8 mouse cellular contexts compared by ENCODE assay signal in the genomic region with DNA sequence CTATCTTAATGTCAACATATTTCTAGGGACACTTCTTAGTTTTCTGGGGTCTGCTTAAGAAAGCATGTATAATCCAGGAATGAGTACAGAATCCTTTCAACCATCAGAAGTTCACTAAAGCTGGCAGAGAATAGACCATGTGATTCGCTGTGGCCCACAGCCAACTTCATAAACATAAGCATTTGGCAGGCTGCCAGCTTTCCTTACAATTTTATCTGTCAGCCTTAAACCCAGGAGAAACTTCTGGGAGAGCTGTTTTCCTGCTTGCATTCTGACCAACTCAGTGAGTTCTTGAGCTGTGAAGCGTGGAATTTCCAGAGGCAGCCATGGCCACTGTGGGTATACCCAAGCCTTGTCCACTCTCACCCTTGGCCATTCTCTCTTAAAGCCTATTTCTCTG.
DNase-seq lines count a peak whose midpoint lies in the region; ATAC-seq and TF ChIP-seq lines count a peak whose summit lies in the region.

No protein-coding gene starts in this region.

- 0 out of 2 replicates have a peak, but pooled peaks cover 4% of the 10 kb centered on the region for H3K9me3 ChIP-seq in hindbrain, embryonic 13.5 days
- H3K9me3 ChIP-seq in hindbrain, embryonic 10.5 days, result no peaks in the 10 kb centered on the region
- no peaks in the 10 kb centered on the region for H3K9me3 ChIP-seq in liver, embryonic 11.5 days (ENCODE audit: control insufficient read depth, low read length)

- 77% methylated on average over 2 of the region's 2 CpGs for WGBS in hindbrain, embryonic 13.5 days
- WGBS in hindbrain, embryonic 10.5 days, result 81% methylated on average over 2 of the region's 2 CpGs
- 27% methylated on average over 2 of the region's 2 CpGs for WGBS in kidney, adult 2 months
- 60% methylated on average over 2 of the region's 2 CpGs for WGBS in liver, embryonic 11.5 days

- no peak for TF ChIP-seq CTCF in kidney, adult 2 months (conservative IDR thresholded peaks at IDR 0.05; ENCODE audit: insufficient read depth, insufficient read length, low read depth, low read length)

- H3K4me3 ChIP-seq in hindbrain, embryonic 13.5 days, result no peak overlapping the region
- H3K4me3 ChIP-seq in hindbrain, embryonic 10.5 days, result no peak overlapping the region
- no peak overlapping the region for H3K4me3 ChIP-seq in kidney, adult 2 months (ENCODE audit: insufficient read depth, low read depth, low read length)
- H3K4me3 ChIP-seq in liver, embryonic 11.5 days (ENCODE audit: low read depth, low read length), result no peak overlapping the region

- no peak for DNase-seq in hindbrain, embryonic 10.5 days (ENCODE audit: low spot score)
- peak; percentile 20 to 53 for DNase-seq in frontal cortex, postnatal 10 days (ENCODE audit: low spot score in 2 of 2)
- DNase-seq in kidney, adult 2 months, result peak; percentile 67
- DNase-seq in liver, embryonic 11.5 days (ENCODE audit: low spot score), result no peak
- peak; percentile 14 for DNase-seq in retina, postnatal 7 days (ENCODE audit: low read depth, low spot score)
- no peak for DNase-seq in MN1 (ENCODE audit: low spot score)
- no peak for DNase-seq in adrenal gland, adult 8-10 months

- H3K36me3 ChIP-seq in hindbrain, embryonic 13.5 days, result no peaks in the 10 kb centered on the region
- H3K36me3 ChIP-seq in hindbrain, embryonic 10.5 days, result no peaks in the 10 kb centered on the region
- H3K36me3 ChIP-seq in kidney, adult 2 months (ENCODE audit: control insufficient read depth, insufficient read depth, low read length), result no peaks in the 10 kb centered on the region
- no peaks in the 10 kb centered on the region for H3K36me3 ChIP-seq in liver, embryonic 11.5 days (ENCODE audit: control insufficient read depth, insufficient read depth, low read length)

- no peak overlapping the region for H3K4me2 ChIP-seq in hindbrain, embryonic 13.5 days
- H3K4me2 ChIP-seq in liver, embryonic 11.5 days, result no peak overlapping the region

- no peaks in the 10 kb centered on the region for H3K27me3 ChIP-seq in hindbrain, embryonic 13.5 days
- H3K27me3 ChIP-seq in hindbrain, embryonic 10.5 days (ENCODE audit: insufficient read depth, poor library complexity, severe bottlenecking), result no peaks in the 10 kb centered on the region
- no peaks in the 10 kb centered on the region for H3K27me3 ChIP-seq in kidney, adult 2 months (replicated peaks; ENCODE audit: control insufficient read depth, insufficient read depth, low read length)
- H3K27me3 ChIP-seq in liver, embryonic 11.5 days (replicated peaks; ENCODE audit: control insufficient read depth, insufficient read depth, low read length), result no peaks in the 10 kb centered on the region

- TF ChIP-seq POLR2A in kidney, adult 2 months (IDR thresholded peaks at IDR 0.05; ENCODE audit: low read depth, low read length), result no peak

- H3K27ac ChIP-seq in hindbrain, embryonic 13.5 days, result no peak overlapping the region
- H3K27ac ChIP-seq in hindbrain, embryonic 10.5 days, result no peak overlapping the region
- H3K27ac ChIP-seq in kidney, adult 2 months (ENCODE audit: insufficient read depth, low read depth, low read length), result no peak overlapping the region
- H3K27ac ChIP-seq in liver, embryonic 11.5 days (ENCODE audit: low read depth, low read length), result no peak overlapping the region

- peak; percentile 28; the same call in 1 of the 2 replicates for ATAC-seq in hindbrain, embryonic 13.5 days (ENCODE audit: low FRiP score)
- ATAC-seq in liver, embryonic 11.5 days (replicated peaks; ENCODE audit: low FRiP score), result 0 out of 2 replicates have a peak, but pooled peaks have one; percentile 47

- no peak overlapping the region for H3K9ac ChIP-seq in hindbrain, embryonic 13.5 days
- H3K9ac ChIP-seq in liver, embryonic 11.5 days (ENCODE audit: low read depth, low read length), result no peak overlapping the region

- no peaks in the 10 kb centered on the region for H3K4me1 ChIP-seq in hindbrain, embryonic 13.5 days (replicated peaks)
- no peaks in the 10 kb centered on the region for H3K4me1 ChIP-seq in hindbrain, embryonic 10.5 days (replicated peaks)
- H3K4me1 ChIP-seq in kidney, adult 2 months (ENCODE audit: control insufficient read depth, insufficient read depth, low read length), result no peaks in the 10 kb centered on the region
- H3K4me1 ChIP-seq in liver, embryonic 11.5 days (replicated peaks; ENCODE audit: control insufficient read depth, insufficient read depth, low read length), result no peaks in the 10 kb centered on the region

Comparison
In these comparisons a context has a peak if more than half of its experiments do, and no peak if none do; other contexts are left out.
1. DNase-seq: peak in frontal cortex, postnatal 10 days (2 of 2), kidney, adult 2 months (single experiment) and retina, postnatal 7 days (single experiment); none in hindbrain, embryonic 10.5 days (single experiment), liver, embryonic 11.5 days (single experiment), MN1 (single experiment) and adrenal gland, adult 8-10 months (single experiment).